In genomic region chr7:64874941-64875340, GRCm38 (mm10) we compare ENCODE assay signal across 16 mouse cellular contexts. TPM values are rescaled to one million over a fixed set of nuclear protein-coding genes. Genes with fewer than 3 reads are reported as not detected.
DNase-seq lines count a peak whose midpoint lies in the region; ATAC-seq lines count a peak whose summit lies in the region.
"Had no signal": no experiment of that assay in that cellular context is flagged by ENCODE, and none has a peak within 500 bp of the region (broad histone marks: within the 10 kb centered on the region; RNA-seq: fewer than 3 reads in every experiment).

No protein-coding gene starts in this region.

- no peak for DNase-seq in frontal cortex, postnatal 25 days (ENCODE audit: low spot score in 2 of 2)
- DNase-seq in layer of hippocampus, adult 9-11 months = peak; percentile 55
- DNase-seq in layer of hippocampus, adult 9-10 months (ENCODE audit: low spot score) = no peak
- DNase-seq in right cerebral cortex, adult 2 months (ENCODE audit: low spot score in 2 of 2) = peak; percentile 41 to 64
- DNase-seq in right cerebral cortex, postnatal 4 days = no peak
- DNase-seq in adrenal gland, postnatal 36 days = no peak
- DNase-seq: adrenal gland, postnatal 10 days; cerebellum, adult 18-20 months; cerebellum, adult 9-11 months; cerebellum, postnatal 36 days; gastrocnemius, postnatal 36 days; heart, adult 18-20 months; heart, postnatal 10 days had no signal

- ATAC-seq in frontal cortex, adult (ENCODE audit: low TSS enrichment) = peak; percentile 66
- ATAC-seq: forebrain, embryonic 13.5 days; hindbrain, postnatal 0 days had no signal

RNA-seq across cellular contexts. Expression of gene Nsmce3, which starts 2.1 kb away (rescaled TPM):
- 1 to 10 TPM; 7.9 to 9.6 TPM for total RNA-seq in adrenal gland, postnatal 36 days (2021)

Comparison
In these comparisons a context has a peak if more than half of its experiments do, and no peak if none do; other contexts are left out.
1. DNase-seq: peak in layer of hippocampus, adult 9-11 months (single experiment) and right cerebral cortex, adult 2 months (2 of 2); none in frontal cortex, postnatal 25 days (0 of 2), layer of hippocampus, adult 9-10 months (single experiment), right cerebral cortex, postnatal 4 days (single experiment) and adrenal gland, postnatal 36 days (0 of 2).